Mouse (Mus musculus) erythroblast, adult 5-6 weeks (primary cell): ENCODE data around the gene Suv39h1. TPM values are rescaled to one million over a fixed set of nuclear protein-coding genes. Genes with fewer than 3 reads are reported as not detected.
"Not testable (repeated sequence)": the region's sequence is repeated elsewhere in the genome, so short reads cannot be mapped to it uniquely, and the experiment has no call there.

ENCODE experiments used
- ATAC-seq: replicated peaks from 2 replicates; pipeline ENCODE4 v1.8.0; 2016; ENCODE audit warnings: moderate number of reproducible peaks, mild to moderate bottlenecking, moderate TSS enrichment, inconsistent platforms; ENCODE audit not compliant: poor library complexity, low FRiP score, severe bottlenecking
- total RNA-seq, 2 experiments: library from RNA; stranded (forward) in 1 of 2; stranded (reverse) in 1 of 2; fragments of 150-400 nt in 1 of 2; fragments of 200-764, 138-1000 nt in 1 of 2; gene quantifications; 2 replicates each; pipeline versions ENCODE4 v1.2.3 to v1.2.4; 2015 to 2017; ENCODE audit warnings: low replicate concordance in 2 of 2

Suv39h1 gene
- total RNA-seq (2015; ENCODE audit: low replicate concordance) (13.1 and 20.9 TPM in 2 replicates), total RNA-seq (2017; ENCODE audit: low replicate concordance) (24.1 and 25.7 TPM in 2 replicates)

- peak; percentile 97 for ATAC-seq
Measured at GRCm38 (mm10) chrX:8074430-8075014, at the start of gene Suv39h1. Gene Suv39h1, minus strand, starts transcription at chrX:8074760.

GRCm38 (mm10) chrX:8123821-8124470 lies 49.4 kb upstream of the Suv39h1 start:
- no peak for ATAC-seq

GRCm38 (mm10) chrX:8117264-8117663 lies 42.7 kb upstream of the Suv39h1 start:
- no peak for ATAC-seq

- peak; percentile 69 for ATAC-seq
Measured at GRCm38 (mm10) chrX:8115275-8115674, 40.7 kb upstream of the Suv39h1 start.

- ATAC-seq: no peak
Measured at GRCm38 (mm10) chrX:8105019-8105418, 30.5 kb upstream of the Suv39h1 start.

GRCm38 (mm10) chrX:8102213-8102668 lies 27.7 kb upstream of the Suv39h1 start:
- ATAC-seq: peak; percentile 97

- no peak for ATAC-seq
Measured at GRCm38 (mm10) chrX:8101017-8101416, 26.5 kb upstream of the Suv39h1 start.

GRCm38 (mm10) chrX:8099435-8099834 lies 24.9 kb upstream of the Suv39h1 start:
- ATAC-seq: no peak

- ATAC-seq: peak; percentile 98
Measured at GRCm38 (mm10) chrX:8096787-8097242, 22.3 kb upstream of the Suv39h1 start.

GRCm38 (mm10) chrX:8096068-8096786 lies 21.7 kb upstream of the Suv39h1 start:
- ATAC-seq: peak; percentile 88

GRCm38 (mm10) chrX:8095546-8095945 lies 21.0 kb upstream of the Suv39h1 start:
- no peak for ATAC-seq

- ATAC-seq: not testable (repeated sequence)
Measured at GRCm38 (mm10) chrX:8090954-8091347, 16.4 kb upstream of the Suv39h1 start.

- ATAC-seq: peak; percentile 56
Measured at GRCm38 (mm10) chrX:8090346-8090953, 15.9 kb upstream of the Suv39h1 start, which contains the start of gene Was. Gene Was, minus strand, starts transcription at chrX:8090498.

- 0 out of 2 replicates have a peak, but pooled peaks have one; percentile 40 for ATAC-seq
Measured at GRCm38 (mm10) chrX:8089746-8090145, 15.2 kb upstream of the Suv39h1 start.

GRCm38 (mm10) chrX:8085611-8086010 lies 11.1 kb upstream of the Suv39h1 start:
- ATAC-seq: no peak

GRCm38 (mm10) chrX:8084771-8085259 lies 10.3 kb upstream of the Suv39h1 start:
- ATAC-seq: no peak

GRCm38 (mm10) chrX:8075104-8075503 lies 544 bp upstream of the Suv39h1 start:
- peak; percentile 45 for ATAC-seq

GRCm38 (mm10) chrX:8073881-8074429 lies 605 bp downstream of the Suv39h1 start:
- peak; percentile 52 for ATAC-seq

GRCm38 (mm10) chrX:8069166-8069565 lies 5.4 kb downstream of the Suv39h1 start:
- ATAC-seq: no peak
